Mouse (Mus musculus): ENCODE measurements at regions not wholly inside any gene's neighbourhood (a gene's known extent, or its start where the extent isn't known, plus 50 kb on each side); places are given as distances from the start of the nearest gene placed in this dataset.
A peak's percentile ranks its signal among the peaks of the same experiment; 100 is the strongest.

DNA sequence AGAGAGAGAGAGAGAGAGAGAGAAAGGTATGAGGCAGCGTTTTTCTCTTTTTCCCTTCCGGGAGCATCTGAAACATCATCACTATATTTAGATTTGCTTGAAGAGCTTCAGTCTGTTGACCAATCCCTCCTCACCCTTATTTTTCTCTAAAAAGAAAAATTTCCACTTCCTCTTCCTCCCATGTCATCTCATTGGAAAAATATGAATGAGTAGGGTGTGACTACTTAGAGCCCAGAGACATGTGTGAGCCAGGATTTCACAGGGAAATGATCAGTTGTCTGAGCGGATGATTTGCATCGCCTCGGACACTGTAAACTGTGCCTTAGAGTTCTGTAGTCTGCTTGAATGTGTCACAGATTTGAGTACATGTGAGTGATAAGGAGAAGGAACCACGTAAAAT is 111.3 kb upstream of the Ptger4 start:
- Histone ChIP-seq H3K4me3 (ENCODE audit: insufficient read depth, low read length) (no peak overlapping the region), H3K4me1 (ENCODE audit: control insufficient read depth, insufficient read depth, low read length) (peaks cover 14% of the 10 kb centered on the region), H3K27ac (ENCODE audit: insufficient read depth, low read depth, low read length) (peak overlapping the region; percentile 24)
- TF ChIP-seq POLR2A (IDR thresholded peaks at IDR 0.05; ENCODE audit: borderline replicate concordance, low read depth, low read length): no peak
- no peak for TF ChIP-seq CTCF (IDR thresholded peaks at IDR 0.05; ENCODE audit: low read depth, low read length)

DNA sequence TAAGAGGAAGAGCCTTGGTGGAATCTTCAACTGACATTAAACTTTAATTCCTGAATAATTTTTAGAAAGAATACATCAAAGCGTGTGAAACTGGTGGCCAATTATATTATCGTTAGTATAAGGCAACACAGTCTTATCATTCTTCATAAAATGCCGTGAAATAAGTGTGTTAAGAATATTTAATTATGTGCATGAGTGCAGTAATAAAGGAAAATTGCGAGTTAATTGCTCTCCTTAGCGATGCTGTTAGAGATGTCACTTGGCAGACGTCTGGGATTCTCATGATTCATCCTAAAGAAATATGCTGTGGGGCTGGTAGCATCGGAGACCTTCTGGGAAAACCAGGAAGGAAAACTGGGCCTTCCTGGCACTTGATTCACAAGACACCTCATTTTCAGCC is 110.3 kb upstream of the Ptger4 start:
- Histone ChIP-seq H3K4me3 (ENCODE audit: insufficient read depth, low read length) (no peak overlapping the region), H3K27ac (ENCODE audit: insufficient read depth, low read depth, low read length) (no peak overlapping the region), H3K4me1 (ENCODE audit: control insufficient read depth, insufficient read depth, low read length) (peaks cover 21% of the 10 kb centered on the region)
- no peak for TF ChIP-seq CTCF (IDR thresholded peaks at IDR 0.05; ENCODE audit: low read depth, low read length)
- no peak for TF ChIP-seq POLR2A (IDR thresholded peaks at IDR 0.05; ENCODE audit: borderline replicate concordance, low read depth, low read length)

- Histone ChIP-seq H3K27ac (ENCODE audit: insufficient read depth, low read depth, low read length) (peak overlapping the region; percentile 74), H3K4me1 (ENCODE audit: control insufficient read depth, insufficient read depth, low read length) (peaks cover 28% of the 10 kb centered on the region), H3K4me3 (ENCODE audit: insufficient read depth, low read length) (no peak overlapping the region)
- TF ChIP-seq CTCF (IDR thresholded peaks at IDR 0.05; ENCODE audit: low read depth, low read length) (no peak), POLR2A (IDR thresholded peaks at IDR 0.05; ENCODE audit: borderline replicate concordance, low read depth, low read length) (no peak)
These were observed 104.9 kb upstream of the Ptger4 start for GRCm38 (mm10) chr15:5348881-5349280.

DNA sequence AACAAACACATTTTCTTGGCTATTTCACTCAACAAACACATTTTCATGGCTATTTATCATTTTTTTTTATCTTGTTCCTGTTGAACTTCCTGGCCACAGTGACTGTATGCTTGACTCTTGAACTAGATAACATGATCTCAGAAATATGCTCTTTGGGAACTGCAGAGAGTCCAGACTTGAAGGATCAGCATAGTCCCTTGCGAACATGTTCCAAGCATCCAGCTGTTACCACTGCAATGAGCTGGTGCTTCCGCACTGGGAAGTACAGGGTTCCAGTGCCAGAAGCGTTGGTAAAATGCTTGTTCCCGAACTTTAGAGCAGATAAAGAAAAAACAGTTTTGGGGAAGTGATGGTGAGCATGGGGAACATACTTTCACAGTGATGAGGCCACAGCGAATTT is 103.7 kb upstream of the Ptger4 start:
- peak overlapping the region; percentile 45 for H3K27ac ChIP-seq (ENCODE audit: insufficient read depth, low read depth, low read length)
- H3K4me1 ChIP-seq (ENCODE audit: control insufficient read depth, insufficient read depth, low read length): peaks cover 28% of the 10 kb centered on the region
- H3K4me3 ChIP-seq (ENCODE audit: insufficient read depth, low read length): no peak overlapping the region
- TF ChIP-seq POLR2A (IDR thresholded peaks at IDR 0.05; ENCODE audit: borderline replicate concordance, low read depth, low read length) (no peak), CTCF (IDR thresholded peaks at IDR 0.05; ENCODE audit: low read depth, low read length) (no peak)

GRCm38 (mm10) chr15:5346955-5347354 is 103.0 kb upstream of the Ptger4 start:
- Histone ChIP-seq H3K27ac (ENCODE audit: insufficient read depth, low read depth, low read length) (no peak overlapping the region), H3K4me1 (ENCODE audit: control insufficient read depth, insufficient read depth, low read length) (peaks cover 28% of the 10 kb centered on the region), H3K4me3 (ENCODE audit: insufficient read depth, low read length) (no peak overlapping the region)
- TF ChIP-seq CTCF (IDR thresholded peaks at IDR 0.05; ENCODE audit: low read depth, low read length) (no peak), POLR2A (IDR thresholded peaks at IDR 0.05; ENCODE audit: borderline replicate concordance, low read depth, low read length) (no peak)

GRCm38 (mm10) chr15:5343794-5344193 is 99.8 kb upstream of the Ptger4 start:
- H3K4me1 ChIP-seq (ENCODE audit: control insufficient read depth, insufficient read depth, low read length): peaks cover 18% of the 10 kb centered on the region
- no peak overlapping the region for H3K4me3 ChIP-seq (ENCODE audit: insufficient read depth, low read length)
- TF ChIP-seq CTCF (IDR thresholded peaks at IDR 0.05; ENCODE audit: low read depth, low read length) (no peak), POLR2A (IDR thresholded peaks at IDR 0.05; ENCODE audit: borderline replicate concordance, low read depth, low read length) (no peak)
- H3K27ac ChIP-seq (ENCODE audit: insufficient read depth, low read depth, low read length): no peak overlapping the region

- H3K4me3 ChIP-seq (ENCODE audit: insufficient read depth, low read length): no peak overlapping the region
- no peak overlapping the region for H3K27ac ChIP-seq (ENCODE audit: insufficient read depth, low read depth, low read length)
- TF ChIP-seq POLR2A (IDR thresholded peaks at IDR 0.05; ENCODE audit: borderline replicate concordance, low read depth, low read length) (no peak), CTCF (IDR thresholded peaks at IDR 0.05; ENCODE audit: low read depth, low read length) (no peak)
- peaks cover 10% of the 10 kb centered on the region for H3K4me1 ChIP-seq (ENCODE audit: control insufficient read depth, insufficient read depth, low read length)
These were observed 91.7 kb upstream of the Ptger4 start for GRCm38 (mm10) chr15:5335528-5336268.

DNA sequence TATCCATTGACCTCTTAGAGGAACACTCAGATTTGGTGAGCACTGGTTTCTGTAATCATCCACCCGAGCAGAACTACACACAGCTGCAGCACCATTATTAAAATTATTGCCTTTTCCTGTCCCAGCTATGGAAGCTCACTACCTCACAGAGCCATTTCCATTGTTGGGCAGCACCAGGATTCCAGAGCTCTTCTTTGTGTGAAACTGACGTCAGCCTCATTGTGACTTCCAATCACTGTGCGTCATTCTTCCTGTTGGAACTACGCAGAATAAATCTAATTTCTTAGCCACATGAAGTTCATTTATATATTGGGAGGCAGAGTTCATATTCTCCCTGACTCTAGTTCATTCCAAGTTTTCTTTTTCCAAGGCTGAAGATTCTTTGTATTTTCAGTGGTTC is 83.0 kb upstream of the Ptger4 start:
- Histone ChIP-seq H3K4me1 (ENCODE audit: control insufficient read depth, insufficient read depth, low read length) (peaks cover 4% of the 10 kb centered on the region; the same call in 1 of the 2 replicates), H3K27ac (ENCODE audit: insufficient read depth, low read depth, low read length) (no peak overlapping the region), H3K4me3 (ENCODE audit: insufficient read depth, low read length) (no peak overlapping the region)
- TF ChIP-seq POLR2A (IDR thresholded peaks at IDR 0.05; ENCODE audit: borderline replicate concordance, low read depth, low read length) (no peak), CTCF (IDR thresholded peaks at IDR 0.05; ENCODE audit: low read depth, low read length) (no peak)

- no peak overlapping the region for H3K27ac ChIP-seq (ENCODE audit: insufficient read depth, low read depth, low read length)
- H3K4me1 ChIP-seq (ENCODE audit: control insufficient read depth, insufficient read depth, low read length): peaks cover 4% of the 10 kb centered on the region; the same call in 1 of the 2 replicates
- TF ChIP-seq CTCF (IDR thresholded peaks at IDR 0.05; ENCODE audit: low read depth, low read length) (no peak), POLR2A (IDR thresholded peaks at IDR 0.05; ENCODE audit: borderline replicate concordance, low read depth, low read length) (no peak)
- no peak overlapping the region for H3K4me3 ChIP-seq (ENCODE audit: insufficient read depth, low read length)
These were observed 77.7 kb upstream of the Ptger4 start for GRCm38 (mm10) chr15:5321691-5322090.

DNA sequence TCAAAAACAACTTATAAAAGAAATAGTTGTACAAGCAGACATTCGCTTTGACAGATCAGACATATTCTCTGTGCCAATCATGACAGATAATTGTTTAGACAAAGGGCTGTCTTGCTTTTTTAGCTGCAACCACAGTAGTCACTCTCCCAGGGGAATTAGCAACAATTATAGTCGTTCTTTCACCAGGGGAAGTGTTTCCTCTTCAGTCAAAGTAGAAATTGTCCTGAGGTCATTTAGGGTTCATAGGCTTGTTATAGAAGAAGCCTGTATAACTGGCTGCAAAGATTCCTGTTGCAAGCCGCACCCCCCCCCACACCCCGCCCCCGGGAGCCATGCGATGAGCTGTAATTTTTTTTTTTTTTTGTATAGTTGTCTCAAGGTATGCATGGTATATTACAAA is 68.2 kb upstream of the Ptger4 start:
- H3K27ac ChIP-seq (ENCODE audit: insufficient read depth, low read depth, low read length): no peak overlapping the region
- H3K4me1 ChIP-seq (ENCODE audit: control insufficient read depth, insufficient read depth, low read length): no peaks in the 10 kb centered on the region
- TF ChIP-seq CTCF (IDR thresholded peaks at IDR 0.05; ENCODE audit: low read depth, low read length) (no peak), POLR2A (IDR thresholded peaks at IDR 0.05; ENCODE audit: borderline replicate concordance, low read depth, low read length) (no peak)
- H3K4me3 ChIP-seq (ENCODE audit: insufficient read depth, low read length): no peak overlapping the region

Measured in bone marrow macrophage, adult 2 months (primary cell).